Mouse (Mus musculus) megakaryocyte, embryonic 14.5 days (primary cell): ENCODE data around the gene Ndufa5. TPM values are rescaled to one million over a fixed set of nuclear protein-coding genes. Genes with fewer than 3 reads are reported as not detected.
A peak's percentile ranks its signal among the peaks of the same experiment; 100 is the strongest.

Experiments
- H3K27me3 ChIP-seq: replicated peaks from 2 replicates; pipeline ENCODE3; 2012; ENCODE audit warnings: inconsistent platforms
- H3K36me3 ChIP-seq: replicated peaks from 2 replicates; pipeline ENCODE3; 2012; ENCODE audit warnings: low read length, inconsistent platforms, mixed read lengths
- H3K4me1 ChIP-seq: 2 replicates; pipeline ENCODE4 v1.6.1; 2012; ENCODE audit warnings: inconsistent platforms
- H3K4me3 ChIP-seq: replicated peaks from 2 replicates; pipeline ENCODE3; 2012; ENCODE audit warnings: moderate library complexity, mild to moderate bottlenecking, inconsistent platforms
- H3K9me3 ChIP-seq: 2 replicates; pipeline ENCODE4 v1.6.1; 2012; ENCODE audit warnings: inconsistent platforms
- FLI1 ChIP-seq: IDR thresholded peaks from 2 replicates; pipeline ENCODE4 v1.6.1; 2012; ENCODE audit warnings: low read length, inconsistent platforms, mixed read lengths
- GATA1 ChIP-seq: IDR thresholded peaks from 3 replicates; pipeline ENCODE4 v1.6.1; 2012; ENCODE audit warnings: mixed read lengths, low read length, inconsistent platforms, borderline replicate concordance
- polyA plus RNA-seq: library from polyadenylated mRNA; stranded (reverse); fragments of >175 nt; gene quantifications from 2 replicates; pipeline ENCODE4 v1.2.3, GENCODE M21; 2012; ENCODE audit warnings: low replicate concordance; ENCODE audit not compliant: insufficient read depth

Ndufa5 gene
- polyA plus RNA-seq, 1 experiment = 4.3 TPM

DNA sequence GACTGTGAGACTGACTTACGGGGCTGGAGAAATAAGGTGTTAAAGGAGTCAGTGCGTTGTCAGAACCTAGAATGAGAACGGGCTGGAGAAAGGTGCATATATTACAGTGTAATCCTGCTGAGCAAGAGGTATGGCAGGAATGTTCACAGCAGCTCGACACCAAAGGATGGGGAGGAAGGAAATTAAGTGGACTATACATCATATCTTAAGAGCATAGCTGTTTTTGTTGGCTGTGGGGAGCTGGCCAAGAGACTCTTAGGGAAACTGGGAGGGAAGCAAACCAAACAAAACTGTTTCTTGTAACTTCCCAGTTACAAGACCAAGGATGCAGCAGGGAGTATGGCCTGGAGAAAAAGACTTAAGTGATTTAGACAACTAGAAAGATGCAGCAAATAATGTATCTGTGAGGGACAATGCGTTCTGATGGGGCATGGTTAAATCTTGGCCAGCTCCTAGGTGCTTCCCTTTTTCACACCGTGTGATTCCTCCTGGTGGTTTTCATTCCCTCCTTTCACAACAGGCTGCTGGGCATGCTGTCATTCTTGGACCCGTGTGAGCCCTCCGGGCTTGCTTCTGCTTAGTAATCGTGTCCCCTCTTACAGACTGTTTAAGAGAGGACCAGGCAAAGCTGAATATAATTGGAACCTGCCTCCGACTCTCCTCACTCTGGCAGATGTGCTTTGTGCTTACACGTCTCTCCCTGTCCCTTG is 3.1 kb upstream of the Ndufa5 start:
- H3K4me1 ChIP-seq = peaks cover 39% of the 10 kb centered on the region
- peaks cover 4% of the 10 kb centered on the region for H3K9me3 ChIP-seq
- no peaks in the 10 kb centered on the region for H3K36me3 ChIP-seq
- TF ChIP-seq GATA1 (no peak), FLI1 (no peak)
- no peak overlapping the region for H3K4me3 ChIP-seq
- no peaks in the 10 kb centered on the region for H3K27me3 ChIP-seq

DNA sequence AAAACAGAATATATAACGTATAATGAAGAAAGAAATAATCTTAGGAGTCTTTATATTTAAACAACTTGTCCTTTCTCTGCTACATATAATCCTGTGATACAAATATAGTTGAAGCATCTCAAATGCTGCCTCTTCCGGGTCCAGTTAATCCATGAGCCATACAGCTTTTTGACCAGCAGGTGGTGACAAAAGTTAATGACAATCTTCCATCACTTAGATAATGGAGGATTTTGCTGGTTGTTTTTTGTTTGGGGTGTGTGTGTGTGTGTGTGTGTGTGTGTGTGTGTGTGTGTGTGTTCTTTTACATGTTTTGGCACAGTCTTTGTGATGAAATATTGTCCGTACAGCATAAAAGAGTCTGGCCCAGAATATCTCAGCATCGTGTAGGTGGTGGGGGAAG is 2.4 kb upstream of the Ndufa5 start:
- Histone ChIP-seq H3K4me3 (no peak overlapping the region), H3K27me3 (no peaks in the 10 kb centered on the region), H3K9me3 (peaks cover 4% of the 10 kb centered on the region), H3K4me1 (peaks cover 42% of the 10 kb centered on the region), H3K36me3 (peaks cover under 1% of the 10 kb centered on the region)
- TF ChIP-seq FLI1 (no peak), GATA1 (no peak)

DNA sequence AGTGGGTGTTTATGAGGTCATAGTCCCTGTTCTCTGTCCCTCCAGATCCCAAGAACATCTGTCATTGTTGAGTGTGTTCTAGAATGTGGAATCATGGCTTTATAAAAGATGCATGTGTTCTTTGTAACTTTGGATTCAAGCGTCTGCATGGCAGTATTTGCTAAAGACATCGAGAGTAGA is 141 bp upstream of the Ndufa5 start, which contains the start of gene Asb15:
Gene Asb15 (plus strand): TSS at position 81 of the 180 bp plus-strand sequence.
- TF ChIP-seq GATA1 (no peak), FLI1 (no peak)
- H3K9me3 ChIP-seq = no peaks in the 10 kb centered on the region
- no peaks in the 10 kb centered on the region for H3K27me3 ChIP-seq
- H3K4me1 ChIP-seq = peaks cover 42% of the 10 kb centered on the region
- peaks cover 16% of the 10 kb centered on the region for H3K36me3 ChIP-seq
- peak within 1 kb of the TSS; percentile 100 for H3K4me3 ChIP-seq

DNA sequence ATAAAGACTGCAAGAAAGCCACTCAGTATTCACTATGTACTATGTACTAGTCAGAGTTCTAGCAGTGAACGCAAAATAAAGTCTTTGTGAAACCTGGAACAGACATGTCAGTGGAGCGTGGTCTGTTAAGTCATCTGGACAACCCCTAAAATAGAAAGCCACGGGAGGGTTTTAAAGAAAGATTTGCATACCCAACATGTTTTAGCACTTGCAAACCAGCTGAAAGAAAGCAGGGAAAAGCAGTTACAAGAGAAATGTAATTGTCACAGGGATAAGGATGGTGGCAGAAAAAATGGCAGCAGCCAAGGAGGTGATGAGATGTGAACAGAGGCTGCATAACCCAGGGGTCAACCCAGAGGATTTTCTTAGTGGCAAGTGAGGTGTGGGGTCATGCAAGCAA is 2.1 kb downstream of the Ndufa5 start:
- Histone ChIP-seq H3K4me1 (peaks cover 36% of the 10 kb centered on the region), H3K9me3 (no peaks in the 10 kb centered on the region), H3K27me3 (no peaks in the 10 kb centered on the region), H3K4me3 (peak overlapping the region; percentile 35), H3K36me3 (peaks cover 35% of the 10 kb centered on the region)
- no peak for TF ChIP-seq GATA1
- TF ChIP-seq FLI1 = no peak

- Histone ChIP-seq H3K36me3 (peaks cover 32% of the 10 kb centered on the region), H3K4me3 (no peak overlapping the region)
Measured at GRCm38 (mm10) chr6:24516197-24516596, 11.6 kb downstream of the Ndufa5 start.

GRCm38 (mm10) chr6:24514552-24515284 is 13.1 kb downstream of the Ndufa5 start, which contains the start of gene Iqub:
Gene Iqub, minus strand, starts transcription at chr6:24515067.
- peaks cover 20% of the 10 kb centered on the region for H3K36me3 ChIP-seq
- TF ChIP-seq FLI1 (no peak), GATA1 (no peak)
- H3K4me3 ChIP-seq = peak within 1 kb of the TSS; percentile 1
- no peaks in the 10 kb centered on the region for H3K27me3 ChIP-seq
- no peaks in the 10 kb centered on the region for H3K9me3 ChIP-seq
- peaks cover 7% of the 10 kb centered on the region for H3K4me1 ChIP-seq

More at GRCm38 (mm10) chr6:24516197-24516596, 11.6 kb downstream of the Ndufa5 start:
- TF ChIP-seq GATA1 = no peak
- TF ChIP-seq FLI1 = no peak
- no peaks in the 10 kb centered on the region for H3K9me3 ChIP-seq
- no peaks in the 10 kb centered on the region for H3K27me3 ChIP-seq
- H3K4me1 ChIP-seq = peaks cover 7% of the 10 kb centered on the region

DNA sequence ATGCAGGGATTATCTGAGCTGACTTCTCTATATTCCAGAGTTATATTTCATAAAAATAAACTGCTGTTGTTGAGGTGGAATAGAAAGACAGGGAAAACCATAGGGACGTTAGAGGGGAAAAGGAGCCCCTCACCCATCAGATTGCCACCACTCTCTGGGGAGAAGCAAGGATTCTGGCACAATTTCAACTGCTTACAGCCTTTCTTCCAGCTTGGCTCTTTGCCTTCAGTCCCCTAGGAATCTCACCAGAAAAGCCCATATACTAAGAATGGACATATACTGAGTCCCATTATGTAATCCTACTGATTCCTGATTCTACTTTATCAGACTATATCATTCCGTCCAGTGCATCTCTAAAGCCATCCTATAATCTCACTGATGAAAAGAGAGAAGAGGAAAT is 23.7 kb downstream of the Ndufa5 start:
- TF ChIP-seq GATA1 (no peak), FLI1 (no peak)
- Histone ChIP-seq H3K9me3 (no peaks in the 10 kb centered on the region), H3K4me3 (no peak overlapping the region), H3K27me3 (no peaks in the 10 kb centered on the region), H3K4me1 (no peaks in the 10 kb centered on the region), H3K36me3 (no peaks in the 10 kb centered on the region)

- Histone ChIP-seq H3K36me3 (no peaks in the 10 kb centered on the region), H3K27me3 (no peaks in the 10 kb centered on the region), H3K4me3 (no peak overlapping the region), H3K9me3 (no peaks in the 10 kb centered on the region), H3K4me1 (no peaks in the 10 kb centered on the region)
- no peak for TF ChIP-seq GATA1
- no peak for TF ChIP-seq FLI1
Measured at GRCm38 (mm10) chr6:24490341-24490740, 37.5 kb downstream of the Ndufa5 start.

GRCm38 (mm10) chr6:24486530-24486929 is 41.3 kb downstream of the Ndufa5 start:
- no peaks in the 10 kb centered on the region for H3K4me1 ChIP-seq
- TF ChIP-seq GATA1 (no peak), FLI1 (no peak)

GRCm38 (mm10) chr6:24470571-24471132 is 57.2 kb downstream of the Ndufa5 start:
- no peaks in the 10 kb centered on the region for H3K9me3 ChIP-seq
- no peaks in the 10 kb centered on the region for H3K36me3 ChIP-seq
- no peak for TF ChIP-seq FLI1
- TF ChIP-seq GATA1 = no peak
- no peak overlapping the region for H3K4me3 ChIP-seq
- no peaks in the 10 kb centered on the region for H3K4me1 ChIP-seq
- H3K27me3 ChIP-seq = no peaks in the 10 kb centered on the region

More at GRCm38 (mm10) chr6:24486530-24486929, 41.3 kb downstream of the Ndufa5 start:
- H3K9me3 ChIP-seq = no peaks in the 10 kb centered on the region
- no peak overlapping the region for H3K4me3 ChIP-seq
- H3K36me3 ChIP-seq = no peaks in the 10 kb centered on the region
- no peaks in the 10 kb centered on the region for H3K27me3 ChIP-seq
